Mouse (Mus musculus) layer of hippocampus, postnatal 14 days (tissue): ENCODE measurements at regions not wholly inside any gene's neighbourhood (a gene's known extent, or its start where the extent isn't known, plus 50 kb on each side); places are given as distances from the start of the nearest gene placed in this dataset.
A peak's percentile ranks its signal among the peaks of the same experiment; 100 is the strongest.

ENCODE experiments used
- DNase-seq, 2 experiments: peaks; one replicate each; pipeline ENCODE4 v3.0.0; 2021 to 2022; ENCODE audit warnings: low spot score in 2 of 2, mixed read lengths in 1 of 2

GRCm38 (mm10) chr6:66224164-66224903, 271.9 kb downstream of the 4930544G11Rik start:
- peak in 1 of 2 experiments; percentile 8 for DNase-seq

GRCm38 (mm10) chr6:66236368-66236767, 284.0 kb downstream of the 4930544G11Rik start:
- DNase-seq = no peak

GRCm38 (mm10) chr6:66255378-66255777, 279.8 kb upstream of the Mad2l1 start:
- DNase-seq = no peak

GRCm38 (mm10) chr6:66263429-66263828, 271.8 kb upstream of the Mad2l1 start:
- no peak for DNase-seq

GRCm38 (mm10) chr6:66263918-66264317, 271.3 kb upstream of the Mad2l1 start:
- no peak for DNase-seq

- DNase-seq = no peak
Observed at GRCm38 (mm10) chr6:66268427-66268826, 266.8 kb upstream of the Mad2l1 start.

GRCm38 (mm10) chr6:66271414-66272206, 263.6 kb upstream of the Mad2l1 start:
- DNase-seq = no peak

- DNase-seq = no peak
Observed at GRCm38 (mm10) chr6:66272216-66272615, 263.0 kb upstream of the Mad2l1 start.

GRCm38 (mm10) chr6:66274737-66275136, 260.5 kb upstream of the Mad2l1 start:
- DNase-seq = no peak

GRCm38 (mm10) chr6:66280701-66281100, 254.5 kb upstream of the Mad2l1 start:
- DNase-seq = no peak

GRCm38 (mm10) chr6:66282566-66283115, 252.5 kb upstream of the Mad2l1 start:
- DNase-seq = no peak

- DNase-seq = no peak
Observed at GRCm38 (mm10) chr6:66283521-66283920, 251.7 kb upstream of the Mad2l1 start.

GRCm38 (mm10) chr6:66287607-66288006, 247.6 kb upstream of the Mad2l1 start:
- DNase-seq = no peak

GRCm38 (mm10) chr6:66289196-66289595, 246.0 kb upstream of the Mad2l1 start:
- DNase-seq = no peak

GRCm38 (mm10) chr6:66291576-66291975, 243.6 kb upstream of the Mad2l1 start:
- DNase-seq = no peak

GRCm38 (mm10) chr6:66298056-66298455, 237.1 kb upstream of the Mad2l1 start:
- DNase-seq = no peak

- DNase-seq = no peak
Observed at GRCm38 (mm10) chr6:66300189-66300588, 235.0 kb upstream of the Mad2l1 start.

GRCm38 (mm10) chr6:66344848-66345247, 190.3 kb upstream of the Mad2l1 start:
- DNase-seq = no peak

GRCm38 (mm10) chr6:66347356-66347755, 187.8 kb upstream of the Mad2l1 start:
- DNase-seq = no peak

GRCm38 (mm10) chr6:66361130-66361529, 174.1 kb upstream of the Mad2l1 start:
- DNase-seq = peak in 1 of 2 experiments; percentile 31

- no peak for DNase-seq
Observed at GRCm38 (mm10) chr6:66367263-66367662, 167.9 kb upstream of the Mad2l1 start.

GRCm38 (mm10) chr6:66381279-66381934, 153.8 kb upstream of the Mad2l1 start:
- DNase-seq = no peak
